Mouse (Mus musculus) thymus, postnatal 10 days (tissue): Measurements from ENCODE around the gene Znrf1.

Source experiments
- DNase-seq, 2 experiments: peaks; one replicate each; pipeline ENCODE4 v3.0.0; 2021; ENCODE audit warnings: low spot score in 2 of 2

Znrf1 gene

DNA sequence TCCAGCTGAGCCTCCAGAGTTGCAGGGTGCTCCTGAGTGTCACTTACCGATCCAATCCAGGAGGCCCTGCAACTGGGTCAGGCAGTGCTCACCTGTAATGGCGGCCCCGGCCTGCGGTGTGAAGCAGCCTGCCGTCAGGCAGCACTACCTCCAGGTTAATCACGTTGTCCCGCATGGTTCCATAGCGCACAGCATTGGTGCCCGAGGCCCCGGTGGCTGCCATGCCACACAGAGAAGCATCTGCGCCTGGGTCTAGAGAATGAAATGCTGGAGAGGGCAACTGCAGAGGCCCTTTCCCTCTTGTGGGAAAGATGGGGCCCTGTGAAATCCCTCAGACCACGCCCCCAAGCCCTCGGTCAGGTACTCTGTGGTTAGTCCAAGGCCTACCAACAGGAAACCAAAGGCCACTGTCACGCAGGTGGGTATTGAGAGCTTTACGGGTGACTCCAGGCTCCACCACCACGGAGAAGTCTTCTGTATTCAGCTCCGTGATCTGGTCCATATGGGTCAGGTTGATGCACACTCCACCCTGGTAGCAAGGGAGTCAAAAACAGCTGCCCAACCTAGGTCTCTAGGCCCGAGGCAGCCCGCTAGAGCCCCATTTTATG is 93.1 kb downstream of the Znrf1 start:
- peak; percentile 40 to 42 for DNase-seq

DNA sequence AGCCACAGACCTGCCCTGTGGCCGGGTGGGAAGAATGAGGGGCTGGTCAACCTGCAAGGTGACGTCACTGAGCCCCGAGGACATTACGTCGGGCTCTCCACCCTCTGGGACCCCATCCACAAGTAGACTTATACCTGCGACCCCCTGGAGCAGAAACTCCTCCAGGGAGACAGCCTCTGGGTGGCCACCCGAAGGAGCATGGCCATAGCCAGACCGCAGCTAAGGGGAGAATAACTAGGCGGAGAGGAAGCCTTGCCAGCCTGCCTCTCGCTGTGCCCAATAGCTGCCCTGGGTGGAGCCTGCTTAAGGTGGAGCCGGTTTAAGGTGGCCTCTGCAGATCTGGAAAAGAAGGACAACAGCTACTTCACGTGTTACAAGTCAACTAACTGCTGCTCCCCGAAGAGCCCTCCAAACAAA is 94.2 kb downstream of the Znrf1 start, which contains the start of gene Ldhd:
TSS of gene Ldhd (minus strand) at position 270 of the 417 bp plus-strand sequence.
- no peak for DNase-seq

DNA sequence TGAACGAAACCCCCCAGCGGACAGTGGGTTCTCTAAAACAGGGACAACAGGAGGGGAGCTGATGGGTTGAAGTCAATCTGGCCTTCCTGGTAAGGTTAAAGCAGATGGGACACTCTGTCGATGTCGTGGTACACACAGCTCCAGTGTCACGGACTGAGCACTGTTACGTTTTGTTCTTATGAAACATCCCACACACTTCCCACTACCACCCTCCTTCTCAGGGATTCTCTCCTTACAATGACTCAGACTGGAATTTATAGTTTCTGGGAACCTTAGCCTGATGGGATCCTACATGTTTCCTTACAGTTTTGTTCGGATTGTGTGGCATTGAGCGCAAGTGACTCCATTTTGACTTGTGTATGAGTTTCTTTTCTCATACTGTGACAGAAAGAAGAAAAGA is 95.7 kb downstream of the Znrf1 start:
- DNase-seq: no peak

DNA sequence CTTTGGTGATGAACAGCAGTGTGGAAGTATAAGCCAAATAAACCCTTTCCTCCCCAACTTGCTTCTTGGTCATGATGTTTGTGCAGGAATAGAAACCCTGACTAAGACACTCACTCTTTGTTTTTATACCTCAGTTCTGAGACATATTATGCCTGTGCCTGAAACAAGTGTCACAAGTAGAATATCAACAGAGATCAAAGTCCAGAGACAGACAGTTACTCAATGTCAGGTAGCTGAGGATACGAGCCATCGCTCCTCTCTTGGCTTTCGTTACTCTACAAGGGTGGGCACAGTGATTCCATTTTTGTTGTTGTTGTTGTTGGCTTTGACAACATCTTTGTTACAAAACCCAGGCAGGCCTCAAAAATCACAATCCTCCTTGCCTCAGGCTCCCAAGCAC is 97.1 kb downstream of the Znrf1 start:
- no peak for DNase-seq

DNA sequence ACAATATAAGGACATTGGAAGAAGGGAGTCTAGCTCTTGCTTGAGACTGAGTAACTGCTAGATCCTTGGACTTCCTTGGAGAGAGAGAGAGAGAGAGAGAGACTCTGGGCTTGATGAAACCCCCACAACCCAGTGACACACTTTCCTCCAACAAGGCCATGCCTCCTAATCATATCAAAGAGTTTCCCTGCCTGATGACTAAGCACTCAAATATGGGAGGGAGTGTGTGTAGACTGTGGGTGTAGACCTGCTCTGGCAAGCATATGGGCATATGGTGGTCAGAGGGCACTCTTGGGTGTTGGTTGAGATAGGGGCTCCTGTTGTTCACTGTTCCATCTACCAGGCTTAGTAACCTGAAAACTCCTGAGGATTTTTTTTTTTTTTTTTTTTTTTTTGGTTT is 102.2 kb downstream of the Znrf1 start:
- DNase-seq: no peak

DNA sequence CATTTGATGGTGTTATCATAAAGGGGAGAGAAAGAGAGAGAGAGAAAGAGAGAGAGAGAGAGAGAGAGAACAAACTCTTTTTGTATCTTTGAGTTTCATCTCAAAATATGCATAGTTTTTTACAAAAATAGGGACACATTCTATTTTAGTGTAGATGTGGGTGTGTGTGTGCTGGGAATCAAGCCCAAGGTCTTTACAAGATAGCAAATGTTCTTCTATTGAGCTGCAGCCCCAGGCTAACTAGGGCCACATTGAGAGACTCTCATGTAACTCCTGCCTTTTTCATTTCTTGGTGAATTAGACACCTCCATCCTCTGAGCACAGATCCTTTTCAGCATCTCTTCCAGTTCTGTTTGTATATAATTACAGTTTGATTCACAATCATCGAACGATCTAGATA is 105.2 kb downstream of the Znrf1 start:
- no peak for DNase-seq

DNA sequence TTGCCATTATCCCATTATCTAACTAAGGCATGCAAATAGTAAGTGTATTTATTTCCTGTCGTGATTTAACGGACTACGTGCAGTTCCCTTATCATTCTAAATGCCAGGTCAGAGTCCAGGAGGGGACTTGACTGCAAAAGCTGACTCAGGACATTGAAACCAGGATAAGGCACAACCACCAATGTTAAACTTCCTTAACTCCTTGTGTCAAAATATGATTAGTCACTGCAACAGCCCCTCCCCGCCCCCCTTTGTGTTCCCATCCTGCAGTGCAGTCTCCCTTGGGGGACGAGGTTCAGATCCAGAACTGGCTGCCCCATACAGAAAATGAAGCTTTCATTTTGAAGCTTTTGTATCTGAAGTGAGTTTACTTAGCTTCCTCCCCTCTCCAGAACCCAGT is 106.6 kb downstream of the Znrf1 start:
- DNase-seq: peak in 1 of 2 experiments; percentile 18

DNA sequence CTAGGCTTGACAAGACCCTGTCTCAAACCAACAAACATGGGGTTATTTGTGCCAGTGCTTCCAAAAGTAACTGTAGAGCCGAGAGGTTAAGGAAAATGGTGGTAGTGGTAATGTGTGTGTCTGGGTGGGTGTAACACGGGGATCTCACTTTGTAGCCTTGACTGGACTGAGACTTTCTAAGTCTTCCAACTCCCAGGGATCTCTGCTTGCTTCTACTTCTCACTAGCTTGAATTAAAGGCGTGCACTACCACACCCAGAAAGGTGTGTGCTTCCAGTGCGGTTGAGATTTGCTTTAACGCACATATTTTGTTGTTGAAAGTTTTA is 107.0 kb downstream of the Znrf1 start:
- DNase-seq: no peak

DNA sequence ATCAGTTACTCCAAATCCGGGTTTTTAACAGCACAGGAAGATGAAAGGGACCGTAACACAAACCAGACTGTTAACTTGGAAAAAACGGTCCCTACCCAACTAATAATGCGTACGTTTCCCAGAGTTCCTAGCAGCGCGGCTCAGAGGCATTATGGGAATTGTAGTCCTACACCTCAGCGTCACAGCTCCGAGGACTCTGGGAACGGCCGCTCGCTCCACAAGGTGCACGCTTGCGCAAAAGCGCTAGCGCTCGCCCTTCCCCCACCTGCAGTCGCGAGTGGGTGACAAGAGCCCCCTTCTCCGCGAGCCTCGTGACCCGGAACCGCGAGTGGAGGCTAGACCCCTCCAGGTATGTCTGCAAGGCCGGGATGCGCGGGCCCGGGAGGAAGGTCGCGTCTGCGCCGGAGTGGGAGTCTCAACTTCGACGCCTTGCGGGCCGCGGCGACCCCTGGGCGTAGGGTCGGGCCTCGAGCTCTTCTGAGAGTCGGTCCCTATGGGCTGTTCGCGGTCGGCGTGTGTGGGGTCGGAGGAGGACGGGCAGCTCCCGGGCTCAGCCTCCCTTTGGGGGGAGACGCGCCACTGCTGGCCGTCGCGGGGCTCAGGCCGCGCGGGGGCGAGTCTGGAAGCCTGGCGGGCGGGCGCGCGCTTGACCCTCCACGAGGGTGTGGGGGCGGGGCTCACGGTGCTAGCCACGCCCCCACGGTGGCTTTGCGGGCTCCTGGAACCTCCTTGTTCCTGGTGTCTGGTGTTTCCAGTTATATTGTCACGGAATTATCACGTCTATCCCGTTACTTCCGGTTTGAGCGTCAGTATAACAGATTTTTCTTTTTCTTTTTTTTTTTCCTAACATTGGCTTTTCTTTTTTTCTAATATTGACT is 107.6 kb downstream of the Znrf1 start, which contains the start of gene Zfp1:
TSS of gene Zfp1 (plus strand) at position 138 of the 878 bp plus-strand sequence.
- peak; percentile 91 to 92 for DNase-seq

DNA sequence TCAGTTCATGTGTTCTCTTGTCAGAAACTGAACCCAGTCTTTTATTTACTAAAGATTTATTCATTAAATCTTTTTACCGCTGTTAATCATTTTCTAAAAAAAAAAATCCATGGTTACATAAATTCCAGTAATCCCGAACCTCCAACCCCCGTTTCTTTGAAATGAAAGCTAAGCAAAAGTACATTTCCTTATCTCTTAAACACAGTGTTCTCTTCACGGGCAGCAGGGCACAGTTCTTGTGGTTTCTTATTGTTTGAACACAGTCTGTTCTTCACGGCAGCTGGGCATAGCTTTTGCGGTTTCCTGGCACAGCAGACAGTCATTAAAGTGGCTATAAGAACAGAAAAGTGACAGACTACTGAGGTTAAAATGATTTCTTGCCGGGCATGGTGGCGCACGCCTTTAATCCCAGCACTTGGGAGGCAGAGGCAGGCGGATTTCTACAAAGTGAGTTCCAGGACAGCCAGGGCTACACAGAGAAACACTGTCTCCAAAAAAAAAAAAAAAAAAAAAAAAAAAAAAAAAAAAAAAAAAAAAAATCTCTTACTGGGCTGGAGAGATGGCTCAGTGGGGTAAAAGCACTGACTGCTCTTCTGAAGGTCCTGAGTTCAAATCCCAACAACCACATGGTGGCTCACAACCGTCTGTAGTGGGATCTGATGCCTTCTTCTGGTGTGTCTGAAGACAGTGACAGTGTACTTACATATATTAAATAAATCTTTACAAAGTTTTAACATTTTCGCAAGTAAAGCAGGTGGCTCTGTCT is 108.6 kb downstream of the Znrf1 start:
- peak; percentile 34 to 39 for DNase-seq

DNA sequence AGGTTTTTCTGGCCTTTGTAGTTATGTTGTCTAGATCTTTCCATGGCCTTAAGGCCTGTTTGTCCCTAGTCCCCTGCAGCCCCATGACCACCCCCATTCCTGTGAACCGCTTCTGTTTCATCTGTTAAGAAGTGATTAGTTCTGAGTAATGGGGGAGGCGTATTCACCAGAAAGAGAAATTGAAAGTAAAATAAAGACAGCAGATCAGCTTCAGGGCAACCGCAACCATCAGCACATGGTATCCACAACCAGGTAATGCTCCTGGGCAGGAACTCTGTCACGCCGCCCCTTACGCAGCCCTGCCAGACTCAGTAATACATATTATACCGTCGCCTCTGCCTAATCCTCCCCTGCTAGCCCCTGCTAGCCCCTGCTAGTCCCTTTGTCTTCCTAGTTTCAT is 109.8 kb downstream of the Znrf1 start:
- no peak for DNase-seq

DNA sequence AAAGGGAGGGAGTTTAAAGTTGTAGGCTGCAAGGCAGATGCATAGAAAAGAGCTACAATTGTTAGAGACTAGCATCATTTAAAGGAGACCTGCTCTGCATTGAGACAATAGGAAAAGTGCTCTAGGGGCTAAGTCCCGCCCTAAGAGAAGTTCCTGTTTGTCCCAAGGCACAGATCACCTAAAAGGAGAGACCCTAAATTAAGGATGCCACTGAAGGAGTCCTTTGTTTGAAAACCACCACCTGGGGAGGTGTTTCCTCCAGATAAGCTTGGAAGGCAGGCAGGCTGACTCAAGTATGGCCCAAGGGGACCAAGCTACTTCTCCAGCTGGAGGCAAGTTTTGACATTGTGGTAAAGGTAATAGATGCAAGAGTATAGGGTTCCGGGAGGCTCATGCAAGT is 112.9 kb downstream of the Znrf1 start:
- DNase-seq: no peak

DNA sequence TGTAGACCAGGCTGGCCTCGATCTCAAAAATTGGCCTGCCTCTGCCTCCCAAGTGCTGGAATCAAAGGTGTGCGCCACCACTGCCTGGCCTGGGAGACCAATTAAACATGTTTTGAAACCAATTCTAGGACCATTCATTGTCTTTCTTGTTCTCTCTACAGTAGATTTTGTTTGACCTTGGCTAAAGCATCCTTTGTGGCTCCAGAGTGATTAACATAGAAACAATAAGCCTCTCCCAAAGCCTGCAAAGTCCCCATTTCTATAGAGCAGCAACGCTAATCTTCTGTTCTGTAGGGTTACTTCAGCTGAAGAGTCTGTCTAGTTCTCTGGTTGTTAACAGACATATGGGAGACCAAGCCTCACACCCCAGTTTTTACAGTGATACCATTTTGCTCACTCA is 114.8 kb downstream of the Znrf1 start:
- DNase-seq: no peak

DNA sequence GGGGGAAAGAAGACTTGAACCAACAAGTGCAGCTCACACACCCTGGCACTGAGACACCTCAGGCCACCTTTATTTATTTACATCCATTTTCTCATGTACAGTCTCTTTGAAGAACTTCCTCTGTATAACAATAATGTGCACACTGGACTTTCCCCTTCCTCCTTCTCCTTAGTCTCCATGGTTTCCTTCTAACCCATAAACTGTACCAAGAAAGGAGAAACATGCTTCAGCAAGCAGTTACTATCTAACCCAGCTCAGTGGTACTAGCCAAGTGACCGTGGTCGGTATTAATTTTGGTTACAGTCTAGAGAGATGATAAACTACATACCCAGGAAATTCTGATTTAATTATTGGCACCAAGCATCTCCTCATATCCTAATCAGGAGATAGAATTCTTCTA is 117.6 kb downstream of the Znrf1 start:
- DNase-seq: no peak

DNA sequence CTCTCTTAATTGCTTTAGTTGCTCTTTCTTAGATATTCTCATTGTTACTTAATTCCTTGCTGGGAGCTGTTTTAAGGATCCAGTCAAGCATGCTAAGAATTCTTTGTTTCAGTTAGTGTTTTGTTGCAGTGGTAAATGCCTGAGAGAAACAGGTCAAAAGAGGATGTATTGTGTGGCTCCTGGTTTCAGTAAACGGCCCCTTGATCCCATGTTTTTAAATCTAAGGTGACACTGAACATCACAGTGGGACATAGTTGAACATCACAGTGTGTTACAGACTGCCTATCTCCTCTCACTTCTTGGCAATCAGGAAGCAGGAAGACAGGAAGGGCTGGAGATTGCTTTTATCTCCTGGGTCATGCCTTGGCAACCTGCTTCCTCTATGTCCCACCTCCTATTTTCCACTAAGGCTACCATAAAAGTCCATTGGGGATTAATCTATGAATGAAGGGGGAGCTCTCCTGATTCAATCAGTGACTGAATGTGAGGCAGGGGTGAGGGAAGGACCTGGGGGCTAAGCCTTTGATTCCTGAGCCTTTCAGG is 121.5 kb downstream of the Znrf1 start:
- no peak for DNase-seq

DNA sequence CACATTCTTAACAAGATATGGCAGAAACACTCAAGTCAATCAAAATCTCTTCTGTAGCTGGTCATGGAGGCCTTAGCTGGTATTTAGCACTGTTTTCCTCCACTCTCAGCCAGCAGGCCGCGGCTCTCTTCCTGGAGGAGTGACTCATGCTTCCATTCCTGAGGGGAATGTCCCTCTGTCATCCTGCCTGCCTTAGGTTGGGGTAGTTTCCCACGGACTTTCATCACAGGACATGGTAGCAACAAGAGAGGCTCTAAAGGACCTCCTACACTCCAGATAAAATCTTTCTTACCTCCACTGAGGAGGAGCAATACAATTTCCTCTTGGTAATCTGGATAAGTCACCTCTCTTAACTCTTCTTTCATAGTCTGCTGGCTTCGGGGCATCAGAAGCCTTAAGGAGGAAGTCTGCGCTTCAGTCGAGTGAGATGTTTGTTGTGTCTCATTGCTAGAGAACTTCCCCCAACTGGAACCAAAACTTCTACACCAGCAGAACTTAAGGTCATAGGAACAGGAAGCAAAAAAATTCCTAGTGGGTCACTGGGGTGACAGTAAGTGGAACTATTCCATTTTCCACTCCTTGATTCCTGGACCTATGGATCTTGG is 123.0 kb downstream of the Znrf1 start:
- DNase-seq: no peak

DNA sequence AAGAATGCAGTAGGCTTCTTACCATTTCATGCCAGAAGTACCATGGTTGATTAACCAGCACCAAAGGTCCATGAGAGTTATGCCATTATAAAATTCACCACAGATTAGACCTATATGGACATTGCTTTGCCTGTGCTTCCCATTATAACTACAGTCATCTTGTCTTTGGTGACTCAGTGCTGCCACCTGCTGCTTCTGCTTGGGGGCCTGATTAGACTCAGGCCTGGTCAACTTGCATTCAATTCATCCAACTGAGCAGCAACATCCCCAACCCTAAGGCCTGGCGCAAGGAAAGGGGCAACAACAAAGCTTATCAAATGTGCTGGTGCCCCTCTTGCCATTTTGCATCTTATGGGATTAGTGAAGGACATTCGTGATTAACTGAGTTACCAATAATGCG is 126.6 kb downstream of the Znrf1 start:
- peak in 1 of 2 experiments; percentile 47 for DNase-seq

DNA sequence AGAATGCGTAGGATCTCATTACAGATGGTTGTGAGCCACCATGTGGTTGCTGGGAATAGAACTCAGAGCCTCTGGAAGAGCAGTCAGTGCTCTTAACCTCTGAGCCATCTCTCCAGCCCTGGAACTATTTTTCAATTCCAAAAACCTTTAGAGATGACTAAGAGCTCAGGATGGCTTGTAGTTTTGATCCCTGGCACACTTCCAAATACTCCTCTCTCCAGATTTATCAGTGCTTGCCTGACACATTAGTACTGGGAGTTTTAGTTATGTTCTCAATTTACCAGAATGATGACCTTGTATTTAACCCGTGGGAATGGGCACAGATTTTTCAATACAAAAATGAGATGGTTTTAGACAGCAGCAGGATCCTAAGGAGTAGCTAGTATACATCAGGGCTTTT is 130.9 kb downstream of the Znrf1 start:
- DNase-seq: no peak
